Mouse (Mus musculus): ENCODE measurements around the gene Pih1d1.

DNA sequence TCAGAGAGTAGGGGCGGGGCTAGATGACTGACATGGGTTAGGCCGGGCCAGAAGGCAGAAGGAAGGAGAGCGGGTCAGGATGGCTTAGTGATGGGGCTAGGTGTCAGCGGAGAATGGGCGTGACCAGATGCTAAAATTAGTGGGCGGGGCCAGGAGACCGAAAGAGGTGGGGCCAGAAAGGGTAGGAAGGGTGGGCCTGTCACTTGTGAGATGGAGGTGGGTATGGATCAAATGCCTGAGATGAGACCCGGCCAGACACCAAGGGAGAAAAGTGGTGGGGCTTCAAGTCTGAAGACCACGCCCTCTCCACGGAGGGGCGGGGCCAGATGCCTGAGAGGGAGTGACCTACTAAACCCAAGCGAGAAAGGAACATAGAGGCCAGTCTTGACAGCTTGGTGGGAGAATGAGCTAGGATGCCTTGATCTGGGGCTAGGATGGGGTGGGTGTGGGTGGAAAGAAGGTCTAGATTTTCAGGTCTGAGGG lies 19.5 kb upstream of the Pih1d1 start:
- TF ChIP-seq MYC (IDR thresholded peaks at IDR 0.05; ENCODE audit: low read depth, low read length) (no peak), CTCF (IDR thresholded peaks at IDR 0.05 in 2 of 3, conservative IDR thresholded peaks at IDR 0.05 in 1 of 3; ENCODE audit: control insufficient read depth in 1 of 3, insufficient read depth in 1 of 3, low read depth in 2 of 3, low read length in 3 of 3, poor library complexity in 1 of 3, severe bottlenecking in 1 of 3) (no peak)
